Mouse (Mus musculus): Measurements from ENCODE around the gene D630045J12Rik.

- TF ChIP-seq CTCF (IDR thresholded peaks at IDR 0.05) (no peak), EP300 (IDR thresholded peaks at IDR 0.05) (no peak)
Observed at GRCm38 (mm10) chr6:38255794-38256193, 2.0 kb upstream of the D630045J12Rik start.

Measured in lung, postnatal 0 days (tissue).